Mouse (Mus musculus): Measurements from ENCODE around the gene Rbl1. TPM values are rescaled to one million over a fixed set of nuclear protein-coding genes. Genes with fewer than 3 reads are reported as not detected.

The Rbl1 gene
- total RNA-seq, 2 experiments from 2014 or later, result 8.7 to 9.2 TPM

DNA sequence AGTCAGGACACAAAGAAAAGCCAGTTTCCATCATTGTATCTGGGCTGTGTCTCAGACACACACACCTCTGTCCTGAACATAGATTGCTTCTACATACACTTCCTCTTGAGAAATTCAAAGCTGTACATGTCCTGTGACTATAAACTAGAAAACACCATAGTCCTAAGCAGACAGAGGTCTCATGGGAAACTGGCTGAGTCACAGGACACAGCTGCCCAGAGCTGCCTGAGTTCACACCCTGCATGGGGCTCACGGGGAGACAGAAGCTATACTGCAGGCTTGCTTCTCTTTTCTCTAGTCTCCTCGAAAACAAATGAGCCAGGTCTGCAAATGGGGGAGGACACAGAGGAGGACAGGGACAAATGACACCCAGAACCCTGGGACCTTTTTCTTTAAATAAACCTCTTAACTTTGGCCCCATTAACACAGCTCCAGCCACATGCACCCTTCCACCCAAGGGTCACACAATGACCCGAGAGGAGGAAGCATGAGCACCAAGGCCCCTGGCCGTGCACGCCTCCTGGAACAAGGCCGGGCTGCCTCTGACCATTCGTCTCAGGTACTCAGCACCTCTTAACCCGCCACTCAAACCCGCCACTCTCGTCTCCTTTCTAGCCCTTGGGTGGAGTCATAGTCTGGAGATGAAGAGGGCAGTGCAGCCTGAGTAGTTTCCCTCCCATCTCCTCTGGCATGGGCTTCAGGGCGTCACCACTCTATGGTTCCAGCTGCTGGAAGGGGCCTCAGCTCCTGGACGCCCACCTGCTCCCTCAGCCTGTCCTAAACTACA, 104.6 kb downstream of the Rbl1 start:
- intact Hi-C loops (cut with DNase I), result loop anchor here (5.0 kb wide), 1 partner anchor 292 kb away; no protein-coding TSS in a partner anchor
- no peak for DNase-seq

Other genes with a start within 250 kb of the Rbl1 start
- 10 to 100 TPM; 25.9 to 26.5 TPM for gene Ndrg3, start 212.5 kb downstream of the Rbl1 start, total RNA-seq (2021)
- 10 to 100 TPM in 1 of 2 experiments, 1 to 10 TPM in 1; 7.7 to 10.5 TPM for gene Dsn1, start 197.4 kb downstream of the Rbl1 start, total RNA-seq (2021)
- gene Soga1, start 125.3 kb downstream of the Rbl1 start, total RNA-seq (2021), result 10 to 100 TPM; 33.3 to 34.6 TPM
- not detected for gene Tldc2, start 117.5 kb downstream of the Rbl1 start, total RNA-seq (2021)
- 10 to 100 TPM; 20.5 to 25.3 TPM for gene Samhd1, start 69.3 kb downstream of the Rbl1 start, total RNA-seq (2021)
- 100 to 1,000 TPM; 106 to 108 TPM for gene Rpn2, start 74.5 kb upstream of the Rbl1 start, total RNA-seq (2021)
- gene Mroh8, start 75.0 kb upstream of the Rbl1 start, total RNA-seq (2021), result under 1 TPM; 0.17 to 0.42 TPM
- not detected for gene Ghrh, start 143.0 kb upstream of the Rbl1 start, total RNA-seq (2021)
- gene Manbal, start 163.1 kb upstream of the Rbl1 start, total RNA-seq (2021), result 10 to 100 TPM; 32.4 to 34.0 TPM
- 1 to 10 TPM; 8.4 to 9.5 TPM for gene Src, start 213.9 kb upstream of the Rbl1 start, total RNA-seq (2021)

Measured in heart, postnatal 10 days (tissue).